Mouse (Mus musculus) MEL (cell line): Measurements from ENCODE around the gene Slc9a3r1.

Experiments used
- CHD2 ChIP-seq: IDR thresholded peaks from 2 replicates; pipeline ENCODE4 v1.6.1; 2011; ENCODE audit warnings: low read length, improper control_type of control experiment
- CTCF ChIP-seq, 3 experiments: IDR thresholded peaks in 2 of 3; conservative IDR thresholded peaks in 1 of 3; 2 replicates each; pipeline ENCODE4 v1.5.1; 2011 to 2012; ENCODE audit warnings: low read length in 3 of 3, low read depth in 2 of 3, mild to moderate bottlenecking in 2 of 3, improper control_type of control experiment in 1 of 3, inconsistent platforms in 1 of 3, mixed read lengths in 1 of 3, moderate library complexity in 1 of 3; ENCODE audit not compliant: control insufficient read depth in 1 of 3, insufficient read depth in 1 of 3, poor library complexity in 1 of 3, severe bottlenecking in 1 of 3
- EP300 ChIP-seq, 2 experiments: IDR thresholded peaks; 2 replicates each; pipeline ENCODE4 v1.6.1; 2011; ENCODE audit warnings: improper control_type of control experiment in 2 of 2, low read length in 2 of 2, low read depth in 1 of 2, mild to moderate bottlenecking in 1 of 2
- GABPA ChIP-seq: IDR thresholded peaks from 2 replicates; pipeline ENCODE4 v1.6.1; 2012; ENCODE audit warnings: low read depth, mild to moderate bottlenecking, inconsistent platforms, low read length, improper control_type of control experiment, moderate library complexity
- GATA1 ChIP-seq: IDR thresholded peaks from 2 replicates; pipeline ENCODE4 v1.6.1; 2011; ENCODE audit warnings: low read depth, low read length, improper control_type of control experiment
- HCFC1 ChIP-seq: IDR thresholded peaks from 2 replicates; pipeline ENCODE4 v1.6.1; 2012; ENCODE audit warnings: low read depth, mild to moderate bottlenecking, inconsistent platforms, low read length, improper control_type of control experiment, moderate library complexity
- MEF2A ChIP-seq: IDR thresholded peaks from 2 replicates; pipeline ENCODE4 v1.6.1; 2014; ENCODE audit warnings: low read depth, mild to moderate bottlenecking, inconsistent platforms, low read length, improper control_type of control experiment; ENCODE audit not compliant: poor library complexity, insufficient replicate concordance, severe bottlenecking; ENCODE audit errors: extremely low read depth
- POLR2A ChIP-seq, 2 experiments: IDR thresholded peaks; 2 replicates each; pipeline ENCODE4 v1.6.1; 2011 to 2012; ENCODE audit warnings: low read length in 2 of 2, mild to moderate bottlenecking in 2 of 2, control low read depth in 1 of 2, improper control_type of control experiment in 1 of 2, low read depth in 1 of 2, moderate library complexity in 1 of 2; ENCODE audit not compliant: control insufficient read depth in 1 of 2, insufficient read depth in 1 of 2, poor library complexity in 1 of 2
- USF1 ChIP-seq: IDR thresholded peaks from 2 replicates; pipeline ENCODE4 v1.6.1; 2014; ENCODE audit warnings: low read depth, mild to moderate bottlenecking, inconsistent platforms, low read length, improper control_type of control experiment, moderate library complexity

DNA sequence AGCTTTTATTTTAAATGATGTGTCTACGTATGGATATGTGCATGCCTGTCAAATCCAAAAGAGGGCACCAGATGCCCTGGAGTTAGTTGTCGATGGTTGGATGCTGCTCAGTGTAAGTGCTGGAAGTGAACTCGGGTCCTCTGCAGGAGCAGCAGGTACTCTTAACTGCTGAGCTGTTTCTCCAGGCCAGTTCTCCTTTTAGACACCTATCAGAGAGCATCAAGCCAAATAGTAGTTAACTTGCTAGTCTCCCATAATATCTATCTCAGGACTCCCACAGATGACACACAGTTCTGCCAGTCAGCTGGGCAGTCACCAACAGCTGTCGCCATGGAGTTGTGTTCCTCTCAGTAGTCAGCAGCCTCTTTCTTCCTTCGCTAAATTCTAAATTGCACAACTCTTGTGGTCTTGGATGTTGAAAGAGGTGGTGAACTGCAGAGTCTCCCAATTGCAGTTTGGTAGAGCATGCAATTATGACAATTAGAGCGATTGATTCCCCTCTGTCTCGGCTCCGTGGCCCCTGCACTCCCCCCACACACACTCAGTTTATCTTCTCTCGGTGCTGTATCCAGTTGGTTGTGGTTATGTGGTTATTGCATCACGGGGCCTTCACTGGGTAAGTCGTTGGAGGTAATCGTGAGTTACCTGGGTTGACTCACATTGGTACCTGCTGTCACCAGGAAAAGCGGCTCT lies 25.5 kb downstream of the Slc9a3r1 start:
- peak in 2 of 3 experiments; percentile 15 to 45; a peak in 3 of 6 replicates for TF ChIP-seq CTCF (IDR thresholded peaks at IDR 0.05 in 2 of 3, conservative IDR thresholded peaks at IDR 0.05 in 1 of 3; ENCODE audit: control insufficient read depth in 1 of 3, insufficient read depth in 1 of 3, low read depth in 2 of 3, low read length in 3 of 3, poor library complexity in 1 of 3, severe bottlenecking in 1 of 3)
- TF ChIP-seq EP300 (IDR thresholded peaks at IDR 0.05; ENCODE audit: low read depth in 1 of 2, low read length in 2 of 2) = peak; percentile 58 to 87; a peak in 3 of 4 replicates
- no peak for TF ChIP-seq GABPA
- peak; percentile 44; the same call in 1 of the 2 replicates for TF ChIP-seq GATA1
- no peak for TF ChIP-seq CHD2
- TF ChIP-seq HCFC1 = no peak
- no peak; a peak in 1 of 4 replicates for TF ChIP-seq POLR2A (IDR thresholded peaks at IDR 0.05; ENCODE audit: control insufficient read depth in 1 of 2, insufficient read depth in 1 of 2, low read depth in 1 of 2, low read length in 2 of 2, poor library complexity in 1 of 2)
- no peak for TF ChIP-seq MEF2A
- TF ChIP-seq USF1 = no peak; the same call in 1 of the 2 replicates
